Mouse (Mus musculus): ENCODE measurements around the gene Acot12.

- TF ChIP-seq EP300 (IDR thresholded peaks at IDR 0.05; ENCODE audit: low read depth) (no peak), CTCF (IDR thresholded peaks at IDR 0.05; ENCODE audit: low read depth) (no peak)
These were observed 54.7 kb downstream of the Acot12 start for GRCm38 (mm10) chr13:91796003-91796402.

All from liver, embryonic 14.5 days (tissue).